Mouse (Mus musculus): ENCODE results near the gene Nemp2. TPM values are rescaled to one million over a fixed set of nuclear protein-coding genes. Genes with fewer than 3 reads are reported as not detected.
"Not testable (repeated sequence)": the region's sequence is repeated elsewhere in the genome, so short reads cannot be mapped to it uniquely, and the experiment has no call there.

Gene Nemp2
- polyA plus RNA-seq, 1 experiment from 2014 or later, result 9.1 TPM

DNA sequence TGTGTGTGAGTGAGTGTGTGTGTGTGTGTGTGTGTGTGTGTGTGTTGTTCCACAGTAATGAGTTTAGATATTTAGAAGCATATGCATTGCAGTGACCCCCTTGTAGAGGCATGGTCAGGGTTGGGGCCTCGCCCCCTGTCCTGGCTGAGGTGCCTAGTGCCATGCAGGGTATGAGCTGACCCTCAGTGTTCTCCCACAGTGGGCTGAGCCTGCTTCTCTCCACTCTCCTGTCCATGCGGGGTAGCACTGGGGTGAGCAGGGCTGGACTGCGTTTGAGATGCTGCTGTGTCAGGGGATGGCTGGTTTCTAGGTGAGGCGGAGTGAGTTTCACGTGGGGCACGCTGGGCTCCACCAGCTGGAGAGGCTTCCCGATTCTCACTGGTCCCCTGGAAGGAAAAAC is 27.7 kb downstream of the Nemp2 start:
- Histone ChIP-seq H3K9me3 (no peaks in the 10 kb centered on the region), H3K36me3 (peaks cover 5% of the 10 kb centered on the region; the same call in 1 of the 2 replicates), H3K27me3 (replicated peaks) (no peaks in the 10 kb centered on the region), H3K4me2 (replicated peaks) (no peak overlapping the region), H3K27ac (no peak overlapping the region), H3K4me1 (no peaks in the 10 kb centered on the region), H3K9ac (no peak overlapping the region), H3K4me3 (no peak overlapping the region)
- WGBS, result 91% methylated on average over 7 of the region's 7 CpGs
- no peak for ATAC-seq (ENCODE audit: low FRiP score, low read depth)

DNA sequence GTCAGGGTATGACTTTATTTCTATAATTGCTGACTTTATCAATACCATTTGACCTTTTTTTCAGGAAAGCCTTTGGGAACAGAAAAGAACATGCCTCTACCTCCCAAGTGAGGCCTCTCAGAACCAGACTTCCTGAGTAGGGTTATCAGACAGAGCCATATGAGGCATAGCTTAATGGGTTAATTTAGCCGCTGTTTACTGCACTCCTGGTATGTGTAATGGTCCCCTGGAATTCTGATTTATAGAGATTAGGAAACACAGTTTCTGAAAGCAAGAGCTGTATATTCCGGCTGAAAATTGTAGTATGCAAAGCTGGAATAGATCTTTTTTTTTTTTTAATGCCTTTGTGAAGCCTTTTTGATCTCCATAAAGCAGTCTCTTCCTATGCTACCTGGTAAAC is 29.8 kb downstream of the Nemp2 start:
- no peaks in the 10 kb centered on the region for H3K9me3 ChIP-seq
- H3K36me3 ChIP-seq, result peaks cover 5% of the 10 kb centered on the region; the same call in 1 of the 2 replicates
- no peak overlapping the region for H3K27ac ChIP-seq
- no peak overlapping the region for H3K9ac ChIP-seq
- H3K4me1 ChIP-seq, result no peaks in the 10 kb centered on the region
- H3K4me3 ChIP-seq, result no peak overlapping the region
- H3K4me2 ChIP-seq (replicated peaks), result no peak overlapping the region
- WGBS, result 78% methylated on average over 2 of the region's 2 CpGs
- H3K27me3 ChIP-seq (replicated peaks), result no peaks in the 10 kb centered on the region
- no peak for ATAC-seq (ENCODE audit: low FRiP score, low read depth)

DNA sequence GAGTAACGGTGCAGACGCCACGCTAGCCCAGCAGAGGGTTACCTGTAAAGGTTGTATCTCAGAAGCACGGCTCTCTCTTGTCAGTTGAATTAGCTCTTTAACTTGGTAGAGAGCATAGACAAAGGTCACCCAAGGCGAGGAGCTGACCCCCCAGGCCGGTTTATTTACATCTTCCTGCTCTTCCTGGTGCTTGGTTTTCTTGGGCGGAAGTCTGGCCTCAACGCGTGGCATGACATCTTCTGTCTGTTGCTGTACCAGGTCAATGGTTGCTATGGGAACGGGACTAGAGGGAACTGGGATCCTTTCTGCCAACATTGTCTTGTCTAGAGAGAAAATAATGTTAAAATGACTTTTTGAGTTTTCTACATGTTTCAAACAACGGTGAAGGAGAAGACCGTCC is 30.3 kb downstream of the Nemp2 start:
- ATAC-seq (ENCODE audit: low FRiP score, low read depth), result no peak
- H3K36me3 ChIP-seq, result peaks cover 5% of the 10 kb centered on the region; the same call in 1 of the 2 replicates
- 86% methylated on average over 12 of the region's 12 CpGs for WGBS
- H3K4me2 ChIP-seq (replicated peaks), result no peak overlapping the region
- H3K27ac ChIP-seq, result no peak overlapping the region
- H3K4me3 ChIP-seq, result no peak overlapping the region
- H3K9ac ChIP-seq, result no peak overlapping the region
- H3K27me3 ChIP-seq (replicated peaks), result no peaks in the 10 kb centered on the region
- H3K9me3 ChIP-seq, result no peaks in the 10 kb centered on the region
- no peaks in the 10 kb centered on the region for H3K4me1 ChIP-seq

DNA sequence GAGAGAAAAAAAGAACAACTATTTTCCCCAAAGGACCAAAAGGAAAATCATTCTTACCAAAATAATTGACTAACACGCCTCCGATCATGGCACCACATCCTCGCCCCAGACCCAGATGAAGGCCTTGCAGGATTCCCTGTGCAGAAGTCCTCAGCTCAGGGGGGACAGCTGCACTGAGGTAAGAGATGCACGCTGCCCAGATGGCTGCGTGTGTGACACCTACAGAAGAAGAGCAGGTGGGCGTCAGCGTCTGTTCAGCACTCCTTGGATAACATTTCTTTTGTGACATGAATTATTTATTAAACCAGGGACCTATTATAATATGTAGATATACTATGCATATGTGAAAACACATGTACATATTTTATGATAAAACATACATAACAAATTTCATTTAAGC is 32.7 kb downstream of the Nemp2 start:
- Histone ChIP-seq H3K27me3 (replicated peaks) (no peaks in the 10 kb centered on the region), H3K4me1 (no peaks in the 10 kb centered on the region), H3K4me2 (replicated peaks) (no peak overlapping the region), H3K36me3 (peaks cover under 1% of the 10 kb centered on the region; the same call in 1 of the 2 replicates), H3K4me3 (no peak overlapping the region), H3K27ac (no peak overlapping the region), H3K9ac (no peak overlapping the region), H3K9me3 (no peaks in the 10 kb centered on the region)
- no peak for ATAC-seq (ENCODE audit: low FRiP score, low read depth)
- 91% methylated on average over 7 of the region's 7 CpGs for WGBS

DNA sequence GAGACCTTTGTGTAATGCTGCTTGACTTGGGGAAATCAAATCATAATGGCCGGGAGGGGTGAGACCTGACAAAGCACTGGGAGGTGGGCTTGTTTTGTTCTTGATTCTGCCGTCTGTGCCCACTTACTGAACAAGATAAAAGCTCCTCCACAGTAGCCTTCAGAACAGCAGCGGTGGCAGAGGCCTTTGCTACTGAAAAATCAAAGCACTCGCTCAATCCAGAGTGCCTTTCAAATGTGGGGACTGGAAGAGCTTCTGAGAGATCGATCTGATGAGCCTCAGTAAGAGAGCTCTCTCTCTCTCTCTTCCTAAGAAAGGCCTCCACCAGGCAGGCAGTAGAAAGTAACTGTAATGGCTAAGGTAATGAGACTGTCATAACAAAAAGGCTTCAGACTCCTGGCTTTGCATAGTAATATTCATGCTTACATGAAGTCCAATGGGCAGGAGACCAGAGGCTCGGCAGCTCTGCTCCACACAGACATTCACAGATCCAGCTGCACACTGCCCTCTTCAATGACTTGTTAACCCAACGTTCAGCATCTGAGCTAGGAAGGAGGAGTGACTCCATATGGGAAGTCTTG is 38.3 kb downstream of the Nemp2 start:
- no peaks in the 10 kb centered on the region for H3K27me3 ChIP-seq (replicated peaks)
- no peak for ATAC-seq (ENCODE audit: low FRiP score, low read depth)
- H3K4me2 ChIP-seq (replicated peaks), result no peak overlapping the region
- H3K9ac ChIP-seq, result no peak overlapping the region
- H3K4me1 ChIP-seq, result no peaks in the 10 kb centered on the region
- 44% methylated on average over 7 of the region's 7 CpGs for WGBS
- no peak overlapping the region for H3K27ac ChIP-seq
- no peaks in the 10 kb centered on the region for H3K36me3 ChIP-seq
- H3K9me3 ChIP-seq, result no peaks in the 10 kb centered on the region
- no peak overlapping the region for H3K4me3 ChIP-seq

DNA sequence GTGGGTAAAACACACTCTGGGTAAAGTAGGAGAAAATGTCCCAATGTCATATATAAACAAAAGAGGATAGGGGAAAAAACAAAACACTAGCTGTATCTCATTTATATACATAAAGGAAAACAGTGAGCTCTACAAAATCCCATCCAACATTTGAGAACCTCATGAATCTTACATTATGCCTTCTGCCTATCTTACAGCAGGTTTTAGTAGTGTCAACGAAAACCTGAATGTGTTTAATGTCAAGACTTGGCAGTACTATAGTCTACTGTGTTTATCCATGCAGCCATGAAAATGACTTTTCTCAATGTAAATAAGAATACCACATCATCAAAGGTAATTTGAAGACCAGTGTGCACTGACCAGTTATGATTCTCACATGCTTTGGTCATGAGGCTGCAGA is 39.4 kb downstream of the Nemp2 start:
- no peak for ATAC-seq (ENCODE audit: low FRiP score, low read depth)
- no peak overlapping the region for H3K4me2 ChIP-seq (replicated peaks)
- 84% methylated on average over 1 of the region's 1 CpGs for WGBS
- no peak overlapping the region for H3K9ac ChIP-seq
- no peaks in the 10 kb centered on the region for H3K9me3 ChIP-seq
- no peak overlapping the region for H3K4me3 ChIP-seq
- H3K4me1 ChIP-seq, result no peaks in the 10 kb centered on the region
- no peak overlapping the region for H3K27ac ChIP-seq
- no peaks in the 10 kb centered on the region for H3K36me3 ChIP-seq
- H3K27me3 ChIP-seq (replicated peaks), result no peaks in the 10 kb centered on the region

DNA sequence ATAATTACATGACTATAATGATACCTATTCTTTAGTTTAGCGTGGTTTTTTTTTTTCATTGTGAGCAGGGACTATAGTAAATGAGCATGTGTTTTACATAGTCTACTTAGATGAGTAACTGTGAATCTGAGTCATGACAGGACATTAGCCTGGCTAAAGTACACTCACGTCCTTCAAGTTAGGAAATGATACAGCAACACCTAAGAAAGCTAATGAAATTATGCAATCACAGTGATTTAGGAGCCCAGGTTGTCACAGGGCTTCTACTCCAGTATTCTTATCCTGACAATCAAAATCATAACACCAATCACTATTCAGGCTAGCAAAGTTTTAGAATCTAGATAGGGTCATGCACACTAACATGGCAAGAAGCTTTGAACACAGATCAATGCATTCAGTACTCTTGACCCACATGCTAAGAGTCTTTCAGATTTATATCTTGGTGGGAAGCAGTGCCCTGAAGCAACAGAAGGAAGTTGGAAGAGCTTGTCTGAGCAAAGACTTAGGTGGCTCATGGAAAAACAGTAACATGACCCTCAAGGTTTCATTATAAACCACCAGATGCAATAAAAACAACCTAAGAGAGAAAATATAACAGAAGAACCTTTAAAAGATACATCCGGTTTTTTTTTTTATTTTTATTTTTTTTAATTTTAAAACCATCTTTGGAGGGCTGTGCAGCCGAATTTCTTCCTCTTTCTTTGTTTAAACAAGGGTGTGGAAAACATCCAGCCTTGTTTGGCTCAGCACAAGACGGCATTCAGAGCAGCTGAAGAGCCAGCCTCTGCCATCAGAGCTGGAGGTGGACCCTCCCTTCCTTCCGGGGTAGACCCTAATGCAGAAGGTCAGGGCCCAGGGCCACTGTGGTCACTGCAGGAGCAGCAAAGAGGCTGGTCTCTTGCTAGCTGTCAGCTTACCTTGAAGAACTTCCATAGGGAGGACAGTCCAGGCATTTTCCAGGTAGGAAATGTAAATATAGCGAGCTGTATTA is 45.4 kb downstream of the Nemp2 start:
- no peak overlapping the region for H3K27ac ChIP-seq
- no peaks in the 10 kb centered on the region for H3K4me1 ChIP-seq
- no peak overlapping the region for H3K4me2 ChIP-seq (replicated peaks)
- H3K9ac ChIP-seq, result no peak overlapping the region
- no peaks in the 10 kb centered on the region for H3K9me3 ChIP-seq
- no peak overlapping the region for H3K4me3 ChIP-seq
- H3K27me3 ChIP-seq (replicated peaks), result no peaks in the 10 kb centered on the region
- WGBS, result 73% methylated on average over 7 of the region's 7 CpGs
- H3K36me3 ChIP-seq, result no peaks in the 10 kb centered on the region
- ATAC-seq (ENCODE audit: low FRiP score, low read depth), result no peak

DNA sequence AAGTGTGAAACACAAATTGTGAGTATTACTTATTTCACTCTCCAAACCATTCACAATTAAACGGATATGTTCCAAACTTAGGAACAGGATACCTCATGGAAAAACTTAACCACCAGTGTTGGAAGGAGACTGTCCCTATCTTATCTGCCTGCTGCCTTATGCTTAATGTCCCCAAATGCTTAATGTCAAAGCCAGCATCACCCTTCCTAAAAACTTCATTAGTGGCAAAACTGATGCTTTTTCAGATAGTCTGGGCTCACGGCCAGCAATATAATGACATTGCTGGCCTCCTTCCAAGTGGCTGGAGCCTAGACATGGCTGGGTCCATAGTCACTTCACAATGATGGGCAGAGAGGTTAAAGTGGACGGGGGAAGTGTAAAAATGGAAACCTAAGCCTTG is 46.1 kb downstream of the Nemp2 start:
- no peaks in the 10 kb centered on the region for H3K36me3 ChIP-seq
- H3K4me3 ChIP-seq, result no peak overlapping the region
- no peak overlapping the region for H3K4me2 ChIP-seq (replicated peaks)
- no peaks in the 10 kb centered on the region for H3K27me3 ChIP-seq (replicated peaks)
- no peaks in the 10 kb centered on the region for H3K4me1 ChIP-seq
- WGBS, result 70% methylated on average over 3 of the region's 3 CpGs
- no peaks in the 10 kb centered on the region for H3K9me3 ChIP-seq
- ATAC-seq (ENCODE audit: low FRiP score, low read depth), result no peak
- H3K27ac ChIP-seq, result no peak overlapping the region
- H3K9ac ChIP-seq, result no peak overlapping the region

DNA sequence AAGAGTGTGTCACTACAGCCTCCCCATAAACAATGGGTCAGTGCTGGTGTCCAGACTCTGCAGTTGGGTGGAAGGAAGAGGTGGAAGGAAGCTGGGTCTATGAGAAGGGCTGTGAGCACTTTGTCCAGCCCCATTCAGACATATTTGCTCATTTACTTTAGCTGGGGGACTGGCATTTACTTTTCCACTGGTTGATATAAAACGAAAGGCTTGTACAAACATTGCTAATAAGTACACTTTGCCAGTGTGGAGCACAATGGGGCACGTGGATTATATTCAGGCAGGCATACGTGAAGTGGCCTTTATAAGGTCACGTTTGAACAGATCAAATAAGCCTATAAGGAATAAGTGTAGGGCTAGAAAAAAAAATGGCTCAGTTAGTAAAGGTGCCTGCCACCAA is 53.0 kb downstream of the Nemp2 start:
- H3K9ac ChIP-seq, result no peak overlapping the region
- ATAC-seq (ENCODE audit: low FRiP score, low read depth), result no peak
- H3K4me1 ChIP-seq, result no peaks in the 10 kb centered on the region
- WGBS, result 84% methylated on average over 4 of the region's 4 CpGs
- no peak overlapping the region for H3K27ac ChIP-seq
- H3K9me3 ChIP-seq, result no peaks in the 10 kb centered on the region
- no peaks in the 10 kb centered on the region for H3K27me3 ChIP-seq (replicated peaks)
- no peaks in the 10 kb centered on the region for H3K36me3 ChIP-seq
- H3K4me2 ChIP-seq (replicated peaks), result no peak overlapping the region
- no peak overlapping the region for H3K4me3 ChIP-seq

DNA sequence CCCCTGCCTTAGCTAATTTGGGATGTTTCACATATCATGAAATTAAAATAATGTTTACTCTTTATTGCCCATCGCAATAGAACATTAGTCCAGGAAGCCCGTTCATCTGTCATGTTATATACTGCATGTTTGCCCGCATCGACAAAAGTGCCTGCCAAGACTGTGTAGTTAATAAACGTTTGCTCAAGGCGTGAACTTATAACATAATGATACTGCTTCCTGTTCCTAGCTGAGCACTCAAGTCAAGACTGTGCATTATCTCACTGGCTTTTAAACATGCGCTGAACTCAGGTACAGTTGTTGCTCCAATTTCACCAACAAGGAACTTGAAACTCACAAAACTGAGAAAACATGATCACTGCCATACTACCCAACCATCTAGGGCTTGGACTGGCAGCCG is 57.1 kb downstream of the Nemp2 start:
- H3K27ac ChIP-seq, result no peak overlapping the region
- H3K27me3 ChIP-seq (replicated peaks), result no peaks in the 10 kb centered on the region
- H3K36me3 ChIP-seq, result no peaks in the 10 kb centered on the region
- H3K9me3 ChIP-seq, result no peaks in the 10 kb centered on the region
- no peak overlapping the region for H3K9ac ChIP-seq
- 92% methylated on average over 8 of the region's 8 CpGs for WGBS
- no peaks in the 10 kb centered on the region for H3K4me1 ChIP-seq
- no peak overlapping the region for H3K4me3 ChIP-seq
- H3K4me2 ChIP-seq (replicated peaks), result no peak overlapping the region
- no peak for ATAC-seq (ENCODE audit: low FRiP score, low read depth)

DNA sequence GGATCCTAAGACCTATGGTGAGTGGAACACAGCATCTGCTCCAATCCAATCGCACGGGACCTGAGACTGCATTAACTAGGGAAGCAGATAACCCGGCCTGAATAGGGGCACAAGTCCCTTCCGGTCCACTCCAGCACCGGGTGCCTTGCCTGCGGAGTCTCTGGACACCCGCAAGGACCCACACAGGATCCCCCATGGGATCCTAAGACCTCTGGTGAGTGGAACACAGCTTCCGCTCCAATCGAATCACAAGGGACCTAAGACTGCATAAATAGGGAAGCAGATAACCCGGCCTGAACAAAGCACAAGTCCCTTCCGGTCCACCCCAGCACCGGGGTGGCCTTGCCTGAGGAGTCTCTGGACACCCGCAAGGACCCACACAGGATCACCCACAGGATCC is 64.0 kb downstream of the Nemp2 start:
- not testable (repeated sequence) for H3K36me3 ChIP-seq

More for the DNA sequence above, 64.0 kb downstream of the Nemp2 start:
- not testable (repeated sequence) for H3K4me1 ChIP-seq; ATAC-seq (ENCODE audit: low FRiP score, low read depth); H3K4me2 ChIP-seq (replicated peaks); H3K4me3 ChIP-seq; H3K27ac ChIP-seq; H3K9ac ChIP-seq; H3K27me3 ChIP-seq (replicated peaks); H3K9me3 ChIP-seq
- 94% methylated on average over 13 of the region's 13 CpGs for WGBS

Measured in neural tube, embryonic 12.5 days (tissue).